8 mouse cellular contexts compared by ENCODE assay signal in the genomic region with DNA sequence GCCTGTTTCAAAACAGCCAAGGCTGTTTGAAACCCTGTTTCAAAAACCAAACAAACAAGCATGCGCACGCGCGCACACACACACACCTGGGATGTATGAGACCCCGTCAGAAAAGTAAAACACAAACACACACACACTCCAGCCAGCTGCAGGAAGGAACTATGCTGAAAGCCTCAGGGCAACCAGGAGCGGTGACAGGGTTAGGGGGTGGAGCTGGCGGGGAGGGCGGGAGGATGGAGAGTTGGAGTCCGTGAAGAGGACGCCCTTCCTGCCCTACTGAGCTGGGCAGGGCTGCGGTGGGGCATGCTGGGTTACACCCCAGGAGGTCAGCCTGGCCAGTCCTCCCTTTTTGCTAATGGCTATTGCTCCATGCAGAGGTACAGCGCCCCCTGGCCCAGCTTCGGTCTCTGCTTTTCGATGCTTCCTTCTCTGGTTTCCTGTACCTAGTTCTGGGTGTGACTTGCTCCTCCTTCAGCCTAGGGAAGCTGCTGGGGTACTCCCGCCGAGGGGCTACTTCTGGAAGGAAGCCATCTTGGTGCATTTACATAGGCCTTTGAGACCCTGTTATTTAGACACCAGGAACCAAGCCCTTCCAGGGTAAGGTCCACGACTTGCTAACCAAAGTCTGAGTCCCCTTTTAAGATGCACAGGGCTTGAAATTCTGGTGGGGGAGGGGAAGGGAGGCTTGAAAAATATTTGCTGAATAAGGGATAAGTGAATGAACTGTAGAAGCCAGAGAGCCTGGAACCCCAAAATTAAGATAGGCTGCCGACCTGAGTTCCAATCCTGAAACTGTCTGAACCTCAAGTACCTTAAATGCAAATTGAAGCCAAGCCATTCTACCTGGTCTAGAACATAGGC. TPM values are rescaled to one million over a fixed set of nuclear protein-coding genes. Genes with fewer than 3 reads are reported as not detected.
DNase-seq lines count a peak whose midpoint lies in the region; ATAC-seq and TF ChIP-seq lines count a peak whose summit lies in the region.

No protein-coding gene starts in this region.

- peak; percentile 97 for ATAC-seq in Patski
- ATAC-seq in hindbrain, embryonic 15.5 days (ENCODE audit: low FRiP score, low read depth): peak; percentile 65

- H3K27ac ChIP-seq in hindbrain, embryonic 15.5 days (replicated peaks): no peak overlapping the region

- peaks cover 8% of the 10 kb centered on the region; the same call in 1 of the 2 replicates for H3K4me1 ChIP-seq in hindbrain, embryonic 15.5 days (replicated peaks)

- H3K4me2 ChIP-seq in hindbrain, embryonic 15.5 days: peak overlapping the region; percentile 74

- in situ Hi-C loops in Patski (cut with MboI; ENCODE audit: low pct_unique_long_range_greater_than_20kb): no loop called here

- peak; percentile 91 for TF ChIP-seq CTCF in Patski (IDR thresholded peaks at IDR 0.05)

- 13% methylated on average over 18 of the region's 18 CpGs for WGBS in hindbrain, embryonic 15.5 days

- CTCF ChIA-PET in Patski (lab: Charles Lee): no interaction called here

- POLR2A ChIA-PET in Patski (lab: Charles Lee): interaction anchor here (0.6 kb wide), 1 partner anchor 1256 kb away, joined by 3 read pairs; no protein-coding TSS in a partner anchor

- H3K9ac ChIP-seq in hindbrain, embryonic 15.5 days: 0 out of 2 replicates have a peak overlapping the region, but pooled peaks have one; percentile 31

- peak; percentile 62 for DNase-seq in Patski (ENCODE audit: low read depth, low spot score)
- peak; percentile 64 to 72 for DNase-seq in cerebellum, postnatal 36 days
- DNase-seq in frontal cortex, postnatal 36 days (ENCODE audit: low spot score in 2 of 2): peak; percentile 28 to 54
- DNase-seq in left cerebral cortex, adult 11 months (ENCODE audit: low spot score): peak; percentile 59
- peak; percentile 95 to 96 for DNase-seq in lung, postnatal 4 days
- peak; percentile 86 for DNase-seq in retina, postnatal 1 day
- DNase-seq in urinary bladder, adult 2 months (ENCODE audit: low spot score): peak; percentile 73

- no peaks in the 10 kb centered on the region for H3K9me3 ChIP-seq in hindbrain, embryonic 15.5 days

- peak overlapping the region; percentile 34 for H3K4me3 ChIP-seq in hindbrain, embryonic 15.5 days

- H3K27me3 ChIP-seq in Patski: no peaks in the 10 kb centered on the region
- no peaks in the 10 kb centered on the region for H3K27me3 ChIP-seq in hindbrain, embryonic 15.5 days

- H3K36me3 ChIP-seq in hindbrain, embryonic 15.5 days: no peaks in the 10 kb centered on the region

RNA-seq across cellular contexts. Expression of gene Rbx1, which starts 48.2 kb away (rescaled TPM):
- 157 TPM for polyA plus RNA-seq in Patski (2021)
- polyA plus RNA-seq in hindbrain, embryonic 15.5 days (2015; fragmentation: Nextera tagmentation; extraction: Ambion mirVana): 378 and 408 TPM in 2 replicates
- polyA plus RNA-seq in urinary bladder, adult 2 months (2012; rRNA removed): 152 and 157 TPM in 2 replicates

Comparison
In these comparisons a context has a peak if more than half of its experiments do, and no peak if none do; other contexts are left out.
1. DNase-seq: peak in every context shown above with its lines; median percentile 96 in lung, postnatal 4 days; 86 in retina, postnatal 1 day; 73 in urinary bladder, adult 2 months; 68 in cerebellum, postnatal 36 days; 62 in Patski; 59 in left cerebral cortex, adult 11 months; 41 in frontal cortex, postnatal 36 days.